Mouse (Mus musculus): Measurements from ENCODE around the gene Ptprh.

DNA sequence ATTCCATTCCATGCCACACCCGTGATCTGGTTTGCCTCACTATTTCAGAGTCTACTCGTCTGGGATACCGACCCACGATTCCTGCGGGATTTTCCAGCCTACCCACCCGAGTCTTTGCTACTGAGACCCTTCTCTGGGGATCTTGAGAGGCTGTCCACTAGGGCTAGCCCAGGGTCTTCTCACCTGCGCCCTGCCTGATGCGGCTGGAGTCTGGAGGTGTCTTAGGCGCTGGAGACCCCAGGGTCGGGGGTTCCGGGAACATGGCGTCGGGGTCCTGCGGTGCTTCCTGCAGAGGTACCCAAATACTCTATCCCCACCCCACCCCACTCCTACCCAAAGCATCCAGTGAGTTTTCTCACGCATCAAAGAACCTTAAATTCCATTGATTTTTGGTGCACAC is 57.8 kb downstream of the Ptprh start:
- TF ChIP-seq CTCF (IDR thresholded peaks at IDR 0.05; ENCODE audit: control insufficient read depth, insufficient read depth, low read length) (no peak), POLR2A (IDR thresholded peaks at IDR 0.05; ENCODE audit: borderline replicate concordance, control insufficient read depth, low read depth, low read length) (no peak)

Measured in bone marrow, adult 2 months (tissue).